Mouse (Mus musculus): ENCODE data around the gene Zfyve28.
A peak's percentile ranks its signal among the peaks of the same experiment; 100 is the strongest.

Gene Zfyve28

GRCm38 (mm10) chr5:34288154-34288716 lies at the start of gene Zfyve28, which contains the start of gene Cfap99:
TSS of gene Zfyve28 (minus strand) at chr5:34288449.
TSS of gene Cfap99 (plus strand) at chr5:34288600.
- ATAC-seq (ENCODE audit: insufficient number of reproducible peaks, low FRiP score, low TSS enrichment), result peak; percentile 91

DNA sequence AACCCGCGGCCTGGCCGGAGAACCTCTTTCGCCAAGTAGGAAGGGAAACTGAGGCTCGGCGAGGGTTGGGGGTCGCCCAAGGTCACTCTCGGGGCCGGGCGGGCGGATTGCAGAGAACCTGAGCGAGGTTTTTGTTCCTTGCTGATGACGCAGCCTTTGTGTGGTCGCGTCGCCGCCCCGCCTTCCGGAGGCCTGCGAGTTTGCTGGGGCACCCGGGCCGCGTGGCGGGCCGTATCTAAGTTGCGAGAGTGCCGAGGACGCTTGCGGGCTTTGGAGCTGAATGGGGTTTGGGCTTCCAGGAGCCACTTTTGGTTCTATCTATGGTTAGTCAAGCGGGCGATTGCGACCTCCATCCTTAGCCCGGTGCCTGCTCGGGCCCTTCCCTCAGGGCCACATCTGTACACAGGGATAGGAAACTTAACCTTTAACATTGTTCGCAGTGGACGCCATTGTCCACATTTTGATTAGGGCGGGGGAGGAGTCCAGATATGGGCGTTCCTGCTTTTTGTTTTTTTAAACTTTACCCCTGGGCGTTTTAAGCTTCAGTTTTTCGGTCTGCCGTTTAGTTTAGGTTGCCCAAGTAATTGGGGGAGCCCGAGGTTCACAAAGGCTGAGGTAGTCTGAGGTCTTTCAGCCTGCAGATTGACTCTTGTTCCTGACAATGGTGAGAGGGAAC lies 48.7 kb upstream of the Zfyve28 start:
- 0 out of 2 replicates have a peak, but pooled peaks have one; percentile 27 for ATAC-seq (ENCODE audit: insufficient number of reproducible peaks, low FRiP score, low TSS enrichment)

DNA sequence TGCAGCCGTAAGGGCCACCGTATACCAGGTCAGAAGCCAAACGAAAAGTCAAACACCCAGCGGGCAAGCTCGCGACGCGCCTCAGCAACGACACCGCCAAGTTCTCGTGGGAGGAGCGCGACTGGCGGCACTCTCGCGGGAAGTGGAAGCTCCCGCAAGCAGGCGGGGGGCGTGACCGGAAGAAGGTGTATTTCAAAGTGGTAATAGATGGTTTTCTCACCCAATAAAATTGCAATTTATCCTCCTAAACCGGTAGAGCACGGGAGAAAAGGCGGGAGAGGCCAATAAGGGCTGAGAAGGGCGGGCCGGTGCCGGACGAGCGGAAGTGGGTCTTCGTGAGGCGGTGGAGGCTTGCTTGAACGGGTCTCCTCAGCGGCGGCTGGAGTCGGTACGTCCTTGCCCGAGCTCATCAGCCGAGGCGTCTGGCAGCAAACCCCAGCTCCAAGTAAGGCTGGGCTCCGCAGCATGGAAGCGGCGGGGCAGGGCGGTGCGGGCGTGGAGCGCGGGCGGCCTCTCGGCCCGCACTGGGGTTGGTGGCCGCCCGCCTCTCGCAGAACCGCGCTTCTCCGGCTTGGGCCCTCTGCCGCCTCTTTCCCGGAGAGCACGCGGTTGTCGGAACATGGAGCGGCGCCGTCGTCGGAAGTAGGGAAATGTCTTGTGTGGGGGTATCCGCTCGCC lies 48.0 kb upstream of the Zfyve28 start, which contains the start of gene Rnf4:
Gene Rnf4, plus strand, starts transcription at position 193 of the 678 bp plus-strand sequence.
- ATAC-seq (ENCODE audit: insufficient number of reproducible peaks, low FRiP score, low TSS enrichment), result peak; percentile 99

- ATAC-seq (ENCODE audit: insufficient number of reproducible peaks, low FRiP score, low TSS enrichment), result peak; percentile 39
Measured at GRCm38 (mm10) chr5:34335539-34336096, 47.4 kb upstream of the Zfyve28 start.

GRCm38 (mm10) chr5:34334081-34334480 lies 45.8 kb upstream of the Zfyve28 start:
- ATAC-seq (ENCODE audit: insufficient number of reproducible peaks, low FRiP score, low TSS enrichment), result no peak

GRCm38 (mm10) chr5:34330136-34330535 lies 41.9 kb upstream of the Zfyve28 start:
- ATAC-seq (ENCODE audit: insufficient number of reproducible peaks, low FRiP score, low TSS enrichment), result no peak

- no peak for ATAC-seq (ENCODE audit: insufficient number of reproducible peaks, low FRiP score, low TSS enrichment)
Measured at GRCm38 (mm10) chr5:34326875-34327576, 38.8 kb upstream of the Zfyve28 start.

GRCm38 (mm10) chr5:34326249-34326691 lies 38.0 kb upstream of the Zfyve28 start:
- no peak for ATAC-seq (ENCODE audit: insufficient number of reproducible peaks, low FRiP score, low TSS enrichment)

GRCm38 (mm10) chr5:34325286-34325685 lies 37.0 kb upstream of the Zfyve28 start:
- ATAC-seq (ENCODE audit: insufficient number of reproducible peaks, low FRiP score, low TSS enrichment), result no peak

DNA sequence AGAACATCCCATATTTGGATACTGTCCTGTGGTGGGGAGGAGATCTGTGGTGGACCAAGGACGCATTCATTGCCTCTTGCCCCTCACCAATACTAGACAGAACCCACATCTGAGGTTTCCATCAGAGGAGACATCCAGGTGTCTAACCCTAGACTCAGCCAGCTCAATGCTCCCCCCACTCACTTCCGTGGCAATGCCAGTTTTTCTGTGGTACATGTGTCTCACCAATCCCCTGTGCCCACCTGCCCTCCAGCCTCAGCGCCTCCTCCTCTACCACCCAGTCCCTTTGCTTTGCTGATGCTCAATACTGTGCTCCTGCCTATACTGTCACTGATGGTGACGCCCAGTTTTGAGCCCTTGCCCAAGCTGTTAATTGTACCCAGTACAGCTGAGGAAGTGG lies 33.0 kb upstream of the Zfyve28 start:
- ATAC-seq (ENCODE audit: insufficient number of reproducible peaks, low FRiP score, low TSS enrichment), result no peak

- ATAC-seq (ENCODE audit: insufficient number of reproducible peaks, low FRiP score, low TSS enrichment), result no peak
Measured at GRCm38 (mm10) chr5:34319491-34320034, 31.3 kb upstream of the Zfyve28 start.

- ATAC-seq (ENCODE audit: insufficient number of reproducible peaks, low FRiP score, low TSS enrichment), result no peak
Measured at GRCm38 (mm10) chr5:34309016-34309415, 20.8 kb upstream of the Zfyve28 start.

GRCm38 (mm10) chr5:34302377-34302776 lies 14.1 kb upstream of the Zfyve28 start:
- no peak for ATAC-seq (ENCODE audit: insufficient number of reproducible peaks, low FRiP score, low TSS enrichment)

DNA sequence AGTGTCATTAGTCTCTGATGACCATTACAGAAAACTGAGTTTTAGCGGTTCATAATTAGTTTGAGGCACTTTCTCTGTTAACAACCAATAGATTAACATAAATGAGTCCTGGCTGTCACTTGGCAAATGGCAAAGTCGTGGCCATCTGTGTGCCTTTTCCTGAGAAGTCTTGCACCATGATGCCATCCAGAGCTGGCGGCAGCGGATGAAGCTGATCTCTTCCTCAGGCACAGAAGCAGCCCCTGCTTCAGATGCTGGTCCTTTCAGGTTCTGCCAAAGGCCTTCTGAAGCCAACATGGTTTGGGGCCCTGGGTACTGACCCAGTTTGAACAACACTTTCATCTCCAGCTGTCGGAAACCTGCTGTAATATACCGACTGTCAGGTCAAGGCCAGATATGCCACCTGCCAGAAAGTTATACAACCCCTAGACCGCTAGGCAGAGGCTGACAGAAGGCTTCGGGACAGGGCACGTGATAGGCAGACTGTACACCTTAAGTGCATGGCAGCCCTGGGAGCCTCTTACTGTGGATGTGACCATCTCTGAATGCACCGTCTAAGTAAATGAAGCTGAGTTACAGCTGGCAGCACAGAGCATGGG lies 10.8 kb upstream of the Zfyve28 start:
- no peak; the same call in 1 of the 2 replicates for ATAC-seq (ENCODE audit: insufficient number of reproducible peaks, low FRiP score, low TSS enrichment)

DNA sequence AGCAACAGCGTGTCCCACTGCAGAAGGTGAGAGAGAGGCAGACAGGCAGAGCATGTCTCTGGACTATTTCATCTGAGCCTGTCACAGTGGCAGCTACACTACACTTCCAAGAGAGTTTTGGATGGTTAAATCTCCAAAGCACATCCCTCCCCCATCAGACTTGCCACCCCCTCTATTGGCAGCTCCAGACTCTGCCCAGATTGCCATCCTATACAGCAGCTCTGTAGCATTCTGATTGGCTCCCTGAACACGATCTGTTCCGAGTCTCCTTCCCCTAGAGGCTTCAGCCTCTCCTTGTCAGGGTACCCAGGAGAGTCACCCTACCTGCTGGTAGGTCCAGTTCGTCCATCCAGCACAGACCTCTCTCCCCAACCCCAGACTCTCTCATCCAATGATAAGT lies 9.8 kb upstream of the Zfyve28 start:
- no peak for ATAC-seq (ENCODE audit: insufficient number of reproducible peaks, low FRiP score, low TSS enrichment)

DNA sequence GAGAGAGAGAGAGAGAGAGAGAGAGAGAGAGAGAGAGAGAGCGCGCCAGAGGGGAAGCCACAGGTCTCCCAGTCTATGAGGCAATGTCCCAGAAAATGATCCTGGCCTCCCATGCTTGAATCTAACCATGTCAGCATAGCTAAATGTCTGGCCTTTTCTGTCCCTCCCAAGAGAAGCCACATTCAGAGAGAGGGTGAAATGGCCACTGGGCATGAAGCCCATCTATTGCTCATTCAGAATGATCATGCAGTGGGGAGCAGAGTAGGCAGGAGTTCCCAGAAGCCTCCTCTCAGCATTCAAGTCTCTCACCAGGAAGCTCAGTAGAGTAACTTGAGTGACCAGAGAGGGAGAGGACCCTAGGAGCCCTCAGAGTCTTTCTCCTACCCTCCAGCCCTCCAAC lies 6.9 kb upstream of the Zfyve28 start:
- no peak for ATAC-seq (ENCODE audit: insufficient number of reproducible peaks, low FRiP score, low TSS enrichment)

DNA sequence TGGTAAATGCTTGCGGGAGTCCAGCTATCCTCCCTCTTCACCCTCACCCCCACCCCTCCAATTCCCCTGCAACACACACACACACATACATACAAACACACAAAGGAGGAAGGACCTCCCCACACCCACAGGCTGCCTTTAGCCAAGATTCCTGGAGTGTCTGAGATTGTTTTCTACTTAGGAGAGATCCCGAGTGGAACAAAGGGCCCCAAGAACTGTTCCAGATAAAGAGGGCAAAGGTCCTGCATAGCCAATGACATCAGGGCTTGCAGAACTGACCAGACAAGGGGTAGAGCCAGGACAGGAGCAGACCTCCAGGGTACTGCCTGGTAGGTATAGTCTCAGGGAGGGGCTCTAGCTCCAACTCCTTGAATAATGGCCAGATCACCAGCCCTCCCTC lies 6.4 kb upstream of the Zfyve28 start:
- ATAC-seq (ENCODE audit: insufficient number of reproducible peaks, low FRiP score, low TSS enrichment), result no peak

GRCm38 (mm10) chr5:34293363-34293762 lies 5.1 kb upstream of the Zfyve28 start:
- no peak for ATAC-seq (ENCODE audit: insufficient number of reproducible peaks, low FRiP score, low TSS enrichment)

DNA sequence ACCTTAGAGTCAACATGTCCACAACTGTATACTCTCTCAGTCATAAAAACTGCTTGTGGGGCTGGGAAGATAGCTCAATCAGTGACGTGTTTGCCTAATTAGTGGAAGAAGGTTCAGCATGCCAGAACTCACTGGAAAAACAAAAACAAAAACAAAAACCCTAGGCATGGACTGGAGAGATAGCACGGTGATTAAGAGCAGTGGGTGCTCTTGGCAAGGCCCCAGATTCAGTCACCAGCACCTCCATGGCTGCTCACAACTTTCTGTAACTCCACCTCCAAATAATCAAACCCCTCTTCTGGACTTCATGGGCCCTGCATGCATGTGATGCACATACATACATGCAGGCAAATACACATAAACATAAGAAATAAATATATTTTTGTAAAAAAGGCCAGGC lies 1.0 kb upstream of the Zfyve28 start:
- ATAC-seq (ENCODE audit: insufficient number of reproducible peaks, low FRiP score, low TSS enrichment), result no peak

- no peak for ATAC-seq (ENCODE audit: insufficient number of reproducible peaks, low FRiP score, low TSS enrichment)
Measured at GRCm38 (mm10) chr5:34287838-34288145, 457 bp downstream of the Zfyve28 start.

All from cerebellum, adult (tissue).